Mouse (Mus musculus): ENCODE measurements around the gene Psmd6.

Gene Psmd6

GRCm38 (mm10) chr14:14064486-14065141 lies 56.2 kb downstream of the Psmd6 start:
- no peak for DNase-seq

GRCm38 (mm10) chr14:14063382-14063781 lies 57.4 kb downstream of the Psmd6 start:
- DNase-seq: no peak

GRCm38 (mm10) chr14:14062531-14063245 lies 58.1 kb downstream of the Psmd6 start:
- no peak for DNase-seq

All from liver (tissue).